Comparison of ENCODE assay signal across 24 mouse cellular contexts in genomic region chr16:41365138-41365537, GRCm38 (mm10).
"Had no signal": no experiment of that assay in that cellular context is flagged by ENCODE, and none has a peak within 500 bp of the region (broad histone marks: within the 10 kb centered on the region; RNA-seq: fewer than 3 reads in every experiment).

No protein-coding gene starts in this region.

- H3K9me3 ChIP-seq: limb, embryonic 10.5 days; limb, embryonic 13.5 days; liver, embryonic 12.5 days; liver, embryonic 15.5 days; lung, embryonic 15.5 days; megakaryocyte, embryonic 14.5 days; midbrain, embryonic 10.5 days had no signal

- H3K9ac ChIP-seq: limb, embryonic 13.5 days; liver, embryonic 12.5 days; liver, embryonic 15.5 days; lung, embryonic 15.5 days had no signal

- H3K27me3 ChIP-seq: limb, embryonic 13.5 days; liver, embryonic 12.5 days; liver, embryonic 15.5 days; lung, embryonic 15.5 days; megakaryocyte, embryonic 14.5 days had no signal

- H3K36me3 ChIP-seq: limb, embryonic 10.5 days; limb, embryonic 13.5 days; liver, embryonic 12.5 days; liver, embryonic 15.5 days; lung, embryonic 15.5 days; midbrain, embryonic 10.5 days had no signal

- H3K4me2 ChIP-seq: limb, embryonic 13.5 days; liver, embryonic 12.5 days; liver, embryonic 15.5 days; lung, embryonic 15.5 days had no signal

- H3K4me1 ChIP-seq: limb, embryonic 10.5 days; limb, embryonic 13.5 days; liver, embryonic 12.5 days; liver, embryonic 15.5 days; lung, embryonic 15.5 days; megakaryocyte, embryonic 14.5 days had no signal

- H3K4me3 ChIP-seq: layer of hippocampus, adult 2 months; limb, embryonic 10.5 days; limb, embryonic 13.5 days; liver, embryonic 12.5 days; liver, embryonic 15.5 days; lung, embryonic 15.5 days; megakaryocyte, embryonic 14.5 days; midbrain, embryonic 10.5 days; myocyte had no signal

- H3K27ac ChIP-seq: kidney, postnatal 0 days; layer of hippocampus, adult 2 months; limb, embryonic 10.5 days; limb, embryonic 13.5 days; liver, embryonic 12.5 days; liver, embryonic 15.5 days; lung, embryonic 15.5 days; midbrain, embryonic 10.5 days; stomach, postnatal 0 days had no signal

- DNase-seq: kidney, adult 2 months; kidney, postnatal 25 days; layer of hippocampus, adult 9-11 months; liver; lung, adult 18-20 months; lung, postnatal 10 days; lung, postnatal 36 days; right cerebral cortex, adult 18-20 months; right cerebral cortex, postnatal 14 days; right cerebral cortex, postnatal 4 days; thymus, adult 2 months; thymus, postnatal 14 days; thymus, postnatal 4 days had no signal

- ATAC-seq: liver, embryonic 12.5 days had no signal
